Comparison of ENCODE assay signal across 8 mouse cellular contexts in genomic region chr19:56874601-56875315, GRCm38 (mm10). TPM values are rescaled to one million over a fixed set of nuclear protein-coding genes. Genes with fewer than 3 reads are reported as not detected.
DNase-seq lines count a peak whose midpoint lies in the region; ATAC-seq and TF ChIP-seq lines count a peak whose summit lies in the region.
"Had no signal": no experiment of that assay in that cellular context is flagged by ENCODE, and none has a peak within 500 bp of the region (broad histone marks: within the 10 kb centered on the region; RNA-seq: fewer than 3 reads in every experiment).

No protein-coding gene starts in this region.

- peaks cover 46% of the 10 kb centered on the region for H3K27me3 ChIP-seq in lung, embryonic 16.5 days (ENCODE audit: control insufficient read depth, insufficient read depth, low read depth, low read length)
- peaks cover 45% of the 10 kb centered on the region for H3K27me3 ChIP-seq in forebrain, embryonic 15.5 days
- H3K27me3 ChIP-seq in liver, embryonic 11.5 days (replicated peaks; ENCODE audit: control insufficient read depth, insufficient read depth, low read length) = peaks cover 62% of the 10 kb centered on the region
- H3K27me3 ChIP-seq in stomach, postnatal 0 days (ENCODE audit: control insufficient read depth, insufficient read depth, low read length) = peaks cover 9% of the 10 kb centered on the region; the same call in 1 of the 2 replicates

- intact Hi-C loops in gastrocnemius, postnatal 14 days (cut with DNase I; ENCODE audit: low total_unique reads) = no loop called here

- TF ChIP-seq EP300 in stomach, postnatal 0 days (optimal IDR thresholded peaks at IDR 0.05) = no peak

- H3K9me3 ChIP-seq in lung, embryonic 16.5 days (ENCODE audit: control insufficient read depth, low read length) = no peaks in the 10 kb centered on the region
- H3K9me3 ChIP-seq in forebrain, embryonic 15.5 days = no peaks in the 10 kb centered on the region
- H3K9me3 ChIP-seq in liver, embryonic 11.5 days (ENCODE audit: control insufficient read depth, low read length) = no peaks in the 10 kb centered on the region
- no peaks in the 10 kb centered on the region for H3K9me3 ChIP-seq in stomach, postnatal 0 days (ENCODE audit: control insufficient read depth, low read length)

- H3K9ac ChIP-seq in lung, embryonic 16.5 days (ENCODE audit: low read length) = peak overlapping the region; percentile 66
- H3K9ac ChIP-seq in forebrain, embryonic 15.5 days (replicated peaks) = peak overlapping the region; percentile 30
- no peak overlapping the region for H3K9ac ChIP-seq in liver, embryonic 11.5 days (ENCODE audit: low read depth, low read length)
- H3K9ac ChIP-seq in stomach, postnatal 0 days (ENCODE audit: low read length) = peak overlapping the region; percentile 27

- H3K36me3 ChIP-seq in lung, embryonic 16.5 days (ENCODE audit: control insufficient read depth, insufficient read depth, low read length) = no peaks in the 10 kb centered on the region
- H3K36me3 ChIP-seq in forebrain, embryonic 15.5 days = no peaks in the 10 kb centered on the region
- H3K36me3 ChIP-seq in liver, embryonic 11.5 days (ENCODE audit: control insufficient read depth, insufficient read depth, low read length) = no peaks in the 10 kb centered on the region
- no peaks in the 10 kb centered on the region for H3K36me3 ChIP-seq in stomach, postnatal 0 days (ENCODE audit: control insufficient read depth, insufficient read depth, low read length)

- no peak overlapping the region for H3K27ac ChIP-seq in lung, embryonic 16.5 days (ENCODE audit: low read length)
- H3K27ac ChIP-seq in forebrain, embryonic 15.5 days (replicated peaks) = no peak overlapping the region
- H3K27ac ChIP-seq in liver, embryonic 11.5 days (ENCODE audit: low read depth, low read length) = no peak overlapping the region
- H3K27ac ChIP-seq in stomach, postnatal 0 days (replicated peaks) = no peak overlapping the region

- H3K4me1 ChIP-seq in lung, embryonic 16.5 days (replicated peaks; ENCODE audit: control insufficient read depth, insufficient read depth, low read length) = peaks cover 17% of the 10 kb centered on the region
- peaks cover 16% of the 10 kb centered on the region for H3K4me1 ChIP-seq in forebrain, embryonic 15.5 days
- H3K4me1 ChIP-seq in liver, embryonic 11.5 days (replicated peaks; ENCODE audit: control insufficient read depth, insufficient read depth, low read length) = 0 out of 2 replicates have a peak, but pooled peaks cover 3% of the 10 kb centered on the region
- no peaks in the 10 kb centered on the region; the same call in 1 of the 2 replicates for H3K4me1 ChIP-seq in stomach, postnatal 0 days (replicated peaks; ENCODE audit: control insufficient read depth, insufficient read depth)

- no peak for TF ChIP-seq CTCF in stomach, postnatal 0 days (IDR thresholded peaks at IDR 0.05; ENCODE audit: low read depth)

- peak overlapping the region; percentile 55 for H3K4me3 ChIP-seq in lung, embryonic 16.5 days (ENCODE audit: low read length)
- H3K4me3 ChIP-seq in forebrain, embryonic 15.5 days = peak overlapping the region; percentile 49
- H3K4me3 ChIP-seq in liver, embryonic 11.5 days (ENCODE audit: low read depth, low read length) = peak overlapping the region; percentile 50
- peak overlapping the region; percentile 43 for H3K4me3 ChIP-seq in stomach, postnatal 0 days (ENCODE audit: low read depth, low read length)

- DNase-seq in lung, postnatal 36 days = no peak
- DNase-seq in liver, embryonic 11.5 days (ENCODE audit: low spot score) = no peak
- DNase-seq in stomach, postnatal 0 days (ENCODE audit: low spot score) = peak; percentile 31
- no peak for DNase-seq in right cerebral cortex, adult 18-20 months
- DNase-seq in gastrocnemius, postnatal 14 days = no peak
- DNase-seq: gastrocnemius, postnatal 36 days had no signal

- ATAC-seq in lung, embryonic 16.5 days (ENCODE audit: low read depth) = no peak
- ATAC-seq in forebrain, embryonic 15.5 days (replicated peaks) = 0 out of 2 replicates have a peak, but pooled peaks have one; percentile 38
- ATAC-seq in liver, embryonic 11.5 days (replicated peaks; ENCODE audit: low FRiP score) = no peak
- ATAC-seq in stomach, postnatal 0 days (ENCODE audit: low FRiP score, low TSS enrichment) = peak; percentile 43; the same call in 1 of the 2 replicates

- 7% methylated on average over 30 of the region's 30 CpGs for WGBS in lung, embryonic 16.5 days
- 8% methylated on average over 30 of the region's 30 CpGs for WGBS in forebrain, embryonic 15.5 days
- WGBS in liver, embryonic 11.5 days = 10% methylated on average over 30 of the region's 30 CpGs
- WGBS in stomach, postnatal 0 days = 8% methylated on average over 30 of the region's 30 CpGs

- H3K4me2 ChIP-seq in lung, embryonic 16.5 days (ENCODE audit: low read depth, low read length) = peak overlapping the region; percentile 92
- H3K4me2 ChIP-seq in forebrain, embryonic 15.5 days (replicated peaks) = peak overlapping the region; percentile 98
- peak overlapping the region; percentile 76 for H3K4me2 ChIP-seq in liver, embryonic 11.5 days
- H3K4me2 ChIP-seq in stomach, postnatal 0 days (replicated peaks; ENCODE audit: low read depth) = peak overlapping the region; percentile 89

RNA-seq across cellular contexts. Expression of gene Vwa2, which starts 0.7 kb away (rescaled TPM):
- 7.8 and 8.9 TPM in 2 replicates for polyA plus RNA-seq in lung, embryonic 16.5 days (2015; fragmentation: Nextera tagmentation; extraction: Ambion mirVana)
- polyA plus RNA-seq in forebrain, embryonic 15.5 days (2015; fragmentation: Nextera tagmentation; extraction: Ambion mirVana) = 0.28 and 0.32 TPM in 2 replicates
- polyA plus RNA-seq in liver, embryonic 11.5 days (2014; fragmentation: Nextera tagmentation; extraction: Ambion mirVana) = 0.39 and 0.59 TPM in 2 replicates
- polyA plus RNA-seq in stomach, postnatal 0 days (2015; fragmentation: Nextera tagmentation; extraction: Ambion mirVana) = 0.99 and 1.0 TPM in 2 replicates
- not detected for total RNA-seq in gastrocnemius, postnatal 14 days (2021)
- total RNA-seq: gastrocnemius, postnatal 36 days had no signal

RNA-seq across cellular contexts. Expression of gene Tdrd1, which starts 48.7 kb away (rescaled TPM):
- 1.3 TPM in 2 replicates for polyA plus RNA-seq in lung, embryonic 16.5 days (2015; fragmentation: Nextera tagmentation; extraction: Ambion mirVana)
- polyA plus RNA-seq in forebrain, embryonic 15.5 days (2015; fragmentation: Nextera tagmentation; extraction: Ambion mirVana) = 0.73 and 0.75 TPM in 2 replicates
- 0.45 and 0.81 TPM in 2 replicates for polyA plus RNA-seq in liver, embryonic 11.5 days (2014; fragmentation: Nextera tagmentation; extraction: Ambion mirVana)
- polyA plus RNA-seq in stomach, postnatal 0 days (2015; fragmentation: Nextera tagmentation; extraction: Ambion mirVana) = 1.2 and 1.7 TPM in 2 replicates
- total RNA-seq in gastrocnemius, postnatal 14 days (2021) = not detected
- total RNA-seq: gastrocnemius, postnatal 36 days had no signal

RNA-seq across cellular contexts. Expression of gene Ccdc186, which starts 52.8 kb away (rescaled TPM):
- polyA plus RNA-seq in lung, embryonic 16.5 days (2015; fragmentation: Nextera tagmentation; extraction: Ambion mirVana) = 28.0 and 29.0 TPM in 2 replicates
- polyA plus RNA-seq in forebrain, embryonic 15.5 days (2015; fragmentation: Nextera tagmentation; extraction: Ambion mirVana) = 26.4 and 27.6 TPM in 2 replicates
- 9.5 and 10.9 TPM in 2 replicates for polyA plus RNA-seq in liver, embryonic 11.5 days (2014; fragmentation: Nextera tagmentation; extraction: Ambion mirVana)
- polyA plus RNA-seq in stomach, postnatal 0 days (2015; fragmentation: Nextera tagmentation; extraction: Ambion mirVana) = 9.1 and 13.4 TPM in 2 replicates
- 10 to 100 TPM; 21.8 to 22.5 TPM for total RNA-seq in gastrocnemius, postnatal 14 days (2021)

Comparison
In these comparisons a context has a peak if more than half of its experiments do, and no peak if none do; other contexts are left out.
1. ATAC-seq: peak in forebrain, embryonic 15.5 days (single experiment) and stomach, postnatal 0 days (single experiment); none in lung, embryonic 16.5 days (single experiment) and liver, embryonic 11.5 days (single experiment).
2. Peak in every context shown above with its lines, with median percentiles within 50 percentile points of each other: H3K4me2 ChIP-seq and H3K4me3 ChIP-seq.